Mouse (Mus musculus): ENCODE data around the gene Anks1.

DNA sequence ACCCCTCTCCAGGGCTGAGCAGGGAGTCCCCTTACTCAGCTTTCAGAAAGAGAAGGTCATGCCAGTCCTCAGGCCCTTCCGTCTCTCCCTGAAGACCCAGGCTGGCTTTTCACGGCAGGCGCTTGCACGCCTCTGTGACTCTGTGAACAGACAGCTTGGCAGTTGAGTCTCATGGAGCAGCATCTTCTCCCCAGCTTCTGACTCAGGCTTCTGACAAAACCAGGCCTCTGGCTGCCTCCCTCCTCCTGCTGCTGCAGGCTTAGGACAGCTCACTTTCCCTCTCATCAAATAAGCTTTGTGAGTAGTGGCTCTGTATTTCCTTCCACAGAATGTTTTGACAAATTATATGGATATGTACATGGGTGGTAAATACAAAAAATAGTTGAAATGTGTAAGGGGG lies 91.3 kb downstream of the Anks1 start:
- no peak for TF ChIP-seq CTCF (IDR thresholded peaks at IDR 0.05; ENCODE audit: control insufficient read depth, insufficient read depth, insufficient replicate concordance, low read depth, low read length)
- no peak for TF ChIP-seq POLR2A (IDR thresholded peaks at IDR 0.05; ENCODE audit: control insufficient read depth, low read depth, low read length)
